In the genomic region with DNA sequence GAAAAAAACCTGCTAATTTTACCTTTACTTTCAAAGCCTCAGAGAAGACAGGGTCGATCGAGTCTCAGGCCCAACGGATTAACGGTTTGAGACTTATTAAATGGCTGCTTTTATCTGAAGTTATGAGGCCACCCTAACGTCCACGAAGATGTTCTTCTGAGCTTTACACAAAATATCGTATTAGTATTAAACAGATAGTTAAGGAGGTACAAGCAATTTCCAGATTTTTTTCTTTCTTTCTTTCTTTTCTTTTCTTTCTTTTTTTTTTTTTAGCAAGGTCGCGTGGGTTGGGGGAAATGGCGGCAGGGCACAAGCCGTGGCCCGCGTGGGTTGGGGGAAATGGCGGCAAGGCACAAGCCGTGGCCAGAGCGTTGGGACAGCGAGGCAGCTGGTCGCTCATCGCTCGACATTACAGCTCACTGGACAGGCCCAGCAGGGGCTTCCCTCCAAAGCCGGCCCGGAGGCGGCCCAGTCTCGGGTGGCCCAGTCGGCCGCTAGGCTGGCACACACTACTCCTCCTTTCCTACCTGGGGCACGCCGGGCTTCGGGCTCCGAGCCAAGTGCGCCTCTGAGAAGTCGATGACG, we compare ENCODE assay signal across 8 mouse cellular contexts. TPM values are rescaled to one million over a fixed set of nuclear protein-coding genes. Genes with fewer than 3 reads are reported as not detected.
DNase-seq lines count a peak whose midpoint lies in the region; ATAC-seq lines count a peak whose summit lies in the region.

No protein-coding gene starts in this region.

- peaks cover 40% of the 10 kb centered on the region for H3K36me3 ChIP-seq in limb, embryonic 15.5 days
- peaks cover 19% of the 10 kb centered on the region; the same call in 1 of the 2 replicates for H3K36me3 ChIP-seq in stomach, embryonic 15.5 days

- intact Hi-C loops in left cerebral cortex, postnatal 10 days (cut with DNase I), result no loop called here

- no peaks in the 10 kb centered on the region for H3K9me3 ChIP-seq in limb, embryonic 15.5 days
- no peaks in the 10 kb centered on the region for H3K9me3 ChIP-seq in stomach, embryonic 15.5 days

- H3K4me2 ChIP-seq in limb, embryonic 15.5 days, result peak overlapping the region; percentile 50
- H3K4me2 ChIP-seq in stomach, embryonic 15.5 days, result peak overlapping the region; percentile 84

- peak overlapping the region; percentile 90 for H3K27ac ChIP-seq in limb, embryonic 15.5 days
- peak overlapping the region; percentile 90 for H3K27ac ChIP-seq in stomach, embryonic 15.5 days

- H3K9ac ChIP-seq in limb, embryonic 15.5 days, result peak overlapping the region; percentile 82
- H3K9ac ChIP-seq in stomach, embryonic 15.5 days, result peak overlapping the region; percentile 93

- H3K27me3 ChIP-seq in limb, embryonic 15.5 days, result no peaks in the 10 kb centered on the region
- no peaks in the 10 kb centered on the region for H3K27me3 ChIP-seq in stomach, embryonic 15.5 days (replicated peaks)

- no peak for DNase-seq in frontal cortex, postnatal 14 days (ENCODE audit: low spot score in 2 of 2)
- DNase-seq in thymus, postnatal 25 days, result no peak
- DNase-seq in left cerebral cortex, postnatal 10 days (ENCODE audit: extremely low spot score in 1 of 2, low spot score in 2 of 2), result no peak

- under 1% methylated on average over 33 of the region's 33 CpGs for WGBS in limb, embryonic 15.5 days
- WGBS in stomach, embryonic 15.5 days, result under 1% methylated on average over 33 of the region's 33 CpGs

- peaks cover 22% of the 10 kb centered on the region; the same call in 1 of the 2 replicates for H3K4me1 ChIP-seq in limb, embryonic 15.5 days
- peaks cover 4% of the 10 kb centered on the region for H3K4me1 ChIP-seq in stomach, embryonic 15.5 days

- peak; percentile 60 for ATAC-seq in frontal cortex, adult (ENCODE audit: low TSS enrichment)
- ATAC-seq in CD4-positive, CD25-positive, alpha-beta regulatory T cell, adult 4 months, result peak; percentile 61
- ATAC-seq in erythroid progenitor cell, adult 5-6 weeks (replicated peaks; ENCODE audit: low FRiP score, poor library complexity, severe bottlenecking), result peak; percentile 77
- peak; percentile 73 for ATAC-seq in limb, embryonic 15.5 days (ENCODE audit: insufficient number of reproducible peaks, low FRiP score, low TSS enrichment, low read depth)
- peak; percentile 78 for ATAC-seq in stomach, embryonic 15.5 days (ENCODE audit: insufficient read depth, low FRiP score, low read depth)

- peak overlapping the region; percentile 96 for H3K4me3 ChIP-seq in limb, embryonic 15.5 days
- peak overlapping the region; percentile 100 for H3K4me3 ChIP-seq in stomach, embryonic 15.5 days (replicated peaks)

RNA-seq across cellular contexts. Expression of gene Slirp, which starts 0.5 kb away (rescaled TPM):
- 100 to 1,000 TPM in 1 of 2 experiments, 10 to 100 TPM in 1; 63.8 to 113 TPM for polyA plus RNA-seq in CD4-positive, CD25-positive, alpha-beta regulatory T cell, adult 4 months (2017; shearing (Covaris generic))
- total RNA-seq in erythroid progenitor cell, adult 5-6 weeks (2015; ENCODE audit: low replicate concordance), result 16.3 and 35.7 TPM in 2 replicates
- 3.3 and 34.5 TPM in 2 replicates for total RNA-seq in erythroid progenitor cell, adult 5-6 weeks (2017; ENCODE audit: low replicate concordance)
- polyA plus RNA-seq in limb, embryonic 15.5 days (2015; fragmentation: Nextera tagmentation; extraction: Ambion mirVana), result 242 and 296 TPM in 2 replicates
- polyA plus RNA-seq in stomach, embryonic 15.5 days (2015; fragmentation: Nextera tagmentation; extraction: Ambion mirVana), result 287 and 303 TPM in 2 replicates
- total RNA-seq in left cerebral cortex, postnatal 10 days (2021), result 10 to 100 TPM; 89.7 to 95.3 TPM

RNA-seq across cellular contexts. Expression of gene Alkbh1, which starts 0.6 kb away (rescaled TPM):
- 10 to 100 TPM; 63.6 to 82.0 TPM for polyA plus RNA-seq in CD4-positive, CD25-positive, alpha-beta regulatory T cell, adult 4 months (2017; shearing (Covaris generic))
- 7.2 and 20.5 TPM in 2 replicates for total RNA-seq in erythroid progenitor cell, adult 5-6 weeks (2015; ENCODE audit: low replicate concordance)
- 18.0 and 19.9 TPM in 2 replicates for total RNA-seq in erythroid progenitor cell, adult 5-6 weeks (2017; ENCODE audit: low replicate concordance)
- polyA plus RNA-seq in limb, embryonic 15.5 days (2015; fragmentation: Nextera tagmentation; extraction: Ambion mirVana), result 53.2 and 66.1 TPM in 2 replicates
- 57.8 and 58.2 TPM in 2 replicates for polyA plus RNA-seq in stomach, embryonic 15.5 days (2015; fragmentation: Nextera tagmentation; extraction: Ambion mirVana)
- total RNA-seq in left cerebral cortex, postnatal 10 days (2021), result 10 to 100 TPM; 19.3 to 19.6 TPM

RNA-seq across cellular contexts. Expression of gene Snw1, which starts 28.9 kb away (rescaled TPM):
- polyA plus RNA-seq in CD4-positive, CD25-positive, alpha-beta regulatory T cell, adult 4 months (2017; shearing (Covaris generic)), result 100 to 1,000 TPM; 245 TPM
- total RNA-seq in erythroid progenitor cell, adult 5-6 weeks (2015; ENCODE audit: low replicate concordance), result 15.9 and 34.6 TPM in 2 replicates
- total RNA-seq in erythroid progenitor cell, adult 5-6 weeks (2017; ENCODE audit: low replicate concordance), result 47.5 and 55.0 TPM in 2 replicates
- 113 TPM in 2 replicates for polyA plus RNA-seq in limb, embryonic 15.5 days (2015; fragmentation: Nextera tagmentation; extraction: Ambion mirVana)
- polyA plus RNA-seq in stomach, embryonic 15.5 days (2015; fragmentation: Nextera tagmentation; extraction: Ambion mirVana), result 112 and 113 TPM in 2 replicates
- total RNA-seq in left cerebral cortex, postnatal 10 days (2021), result 10 to 100 TPM; 44.9 to 48.5 TPM

RNA-seq across cellular contexts. Expression of gene Gm5788, which starts 51.3 kb away (rescaled TPM):
- polyA plus RNA-seq in CD4-positive, CD25-positive, alpha-beta regulatory T cell, adult 4 months (2017; shearing (Covaris generic)), result not detected
- total RNA-seq in erythroid progenitor cell, adult 5-6 weeks (2015; ENCODE audit: low replicate concordance), result not detected in 2 replicates
- not detected in 2 replicates for total RNA-seq in erythroid progenitor cell, adult 5-6 weeks (2017; ENCODE audit: low replicate concordance)
- not detected in 2 replicates for polyA plus RNA-seq in limb, embryonic 15.5 days (2015; fragmentation: Nextera tagmentation; extraction: Ambion mirVana)
- polyA plus RNA-seq in stomach, embryonic 15.5 days (2015; fragmentation: Nextera tagmentation; extraction: Ambion mirVana), result not detected in 2 replicates
- not detected for total RNA-seq in left cerebral cortex, postnatal 10 days (2021)

RNA-seq across cellular contexts. Expression of gene Sptlc2, which starts 55.1 kb away (rescaled TPM):
- 10 to 100 TPM; 56.8 to 71.9 TPM for polyA plus RNA-seq in CD4-positive, CD25-positive, alpha-beta regulatory T cell, adult 4 months (2017; shearing (Covaris generic))
- 33.9 and 45.7 TPM in 2 replicates for total RNA-seq in erythroid progenitor cell, adult 5-6 weeks (2015; ENCODE audit: low replicate concordance)
- 20.4 and 40.2 TPM in 2 replicates for total RNA-seq in erythroid progenitor cell, adult 5-6 weeks (2017; ENCODE audit: low replicate concordance)
- 82.1 and 83.7 TPM in 2 replicates for polyA plus RNA-seq in limb, embryonic 15.5 days (2015; fragmentation: Nextera tagmentation; extraction: Ambion mirVana)
- 98.8 and 99.1 TPM in 2 replicates for polyA plus RNA-seq in stomach, embryonic 15.5 days (2015; fragmentation: Nextera tagmentation; extraction: Ambion mirVana)
- 10 to 100 TPM; 61.4 to 64.8 TPM for total RNA-seq in left cerebral cortex, postnatal 10 days (2021)
